Mouse (Mus musculus) subcutaneous adipose tissue, adult 2 months (tissue): ENCODE results near the gene Gm11567. TPM values are rescaled to one million over a fixed set of nuclear protein-coding genes. Genes with fewer than 3 reads are reported as not detected.

Experiments used
- polyA plus RNA-seq: library from polyadenylated mRNA; depleted of rRNA; stranded (reverse); fragments of >200 nt; gene quantifications from 2 replicates; pipeline ENCODE4 v1.2.3, GENCODE M21; 2012; ENCODE audit warnings: low replicate concordance; rRNA removed

The Gm11567 gene
- not detected in 2 replicates for polyA plus RNA-seq

GRCm38 (mm10) chr11:99878887-99879286 is at the start of gene Gm11567:
Gm11567 (plus strand) TSS chr11:99879187.

GRCm38 (mm10) chr11:99837966-99838365 is 41.0 kb upstream of the Gm11567 start, which contains the start of gene 2300003K06Rik:
2300003K06Rik (minus strand) TSS chr11:99838066.

GRCm38 (mm10) chr11:99851508-99851907 is 27.5 kb upstream of the Gm11567 start, which contains the start of gene Krtap4-16:
Krtap4-16 (minus strand) TSS chr11:99851608.

GRCm38 (mm10) chr11:99857617-99858016 is 21.4 kb upstream of the Gm11567 start, which contains the start of gene Gm11568:
Gm11568 (plus strand) TSS chr11:99857917.

GRCm38 (mm10) chr11:99864176-99864575 is 14.8 kb upstream of the Gm11567 start, which contains the start of gene Gm11559:
Gm11559 (plus strand) TSS chr11:99864476.

GRCm38 (mm10) chr11:99873089-99873488 is 5.9 kb upstream of the Gm11567 start, which contains the start of gene Krtap9-1:
Krtap9-1 (plus strand) TSS chr11:99873389.

GRCm38 (mm10) chr11:99907620-99908019 is 28.6 kb downstream of the Gm11567 start, which contains the start of gene Krtap31-1:
Krtap31-1 (plus strand) TSS chr11:99907920.

GRCm38 (mm10) chr11:99914451-99914850 is 35.5 kb downstream of the Gm11567 start, which contains the start of gene Gm11565:
Gm11565 (plus strand) TSS chr11:99914751.

Other genes with a start within 250 kb of the Gm11567 start
- not detected in 2 replicates for gene Krtap4-2, start 244.1 kb upstream of the Gm11567 start, polyA plus RNA-seq
- not detected in 2 replicates for gene Krtap4-7, start 235.1 kb upstream of the Gm11567 start, polyA plus RNA-seq
- gene Gm11555, start 229.0 kb upstream of the Gm11567 start, polyA plus RNA-seq = not detected in 2 replicates
- gene Gm11563, start 220.2 kb upstream of the Gm11567 start, polyA plus RNA-seq = not detected in 2 replicates
- gene Krtap4-6, start 213.2 kb upstream of the Gm11567 start, polyA plus RNA-seq = not detected in 2 replicates
- not detected in 2 replicates for gene Gm14190, start 188.4 kb upstream of the Gm11567 start, polyA plus RNA-seq
- not detected in 2 replicates for gene Gm14180, start 144.9 kb upstream of the Gm11567 start, polyA plus RNA-seq
- not detected in 2 replicates for gene Gm11595, start 106.3 kb upstream of the Gm11567 start, polyA plus RNA-seq
- gene Krtap4-8, start 98.5 kb upstream of the Gm11567 start, polyA plus RNA-seq = not detected in 2 replicates
- not detected in 2 replicates for gene Krtap4-9, start 94.0 kb upstream of the Gm11567 start, polyA plus RNA-seq
- not detected in 2 replicates for gene Gm11596, start 85.7 kb upstream of the Gm11567 start, polyA plus RNA-seq
- gene Gm11569, start 80.3 kb upstream of the Gm11567 start, polyA plus RNA-seq = not detected in 2 replicates
- not detected in 2 replicates for gene Gm11554, start 74.7 kb upstream of the Gm11567 start, polyA plus RNA-seq
- not detected in 2 replicates for gene Krtap4-13, start 69.3 kb upstream of the Gm11567 start, polyA plus RNA-seq
- gene Gm11564, start 63.5 kb upstream of the Gm11567 start, polyA plus RNA-seq = not detected in 2 replicates
- gene 2300003K06Rik, start 41.1 kb upstream of the Gm11567 start, polyA plus RNA-seq = not detected in 2 replicates
- gene Krtap4-16, start 27.6 kb upstream of the Gm11567 start, polyA plus RNA-seq = not detected in 2 replicates
- gene Gm11568, start 21.3 kb upstream of the Gm11567 start, polyA plus RNA-seq = not detected in 2 replicates
- not detected in 2 replicates for gene Gm11559, start 14.7 kb upstream of the Gm11567 start, polyA plus RNA-seq
- not detected in 2 replicates for gene Krtap9-1, start 5.8 kb upstream of the Gm11567 start, polyA plus RNA-seq
- gene Krtap31-1, start 28.7 kb downstream of the Gm11567 start, polyA plus RNA-seq = not detected in 2 replicates
- not detected in 2 replicates for gene Gm11565, start 35.6 kb downstream of the Gm11567 start, polyA plus RNA-seq
- gene Krtap31-2, start 57.1 kb downstream of the Gm11567 start, polyA plus RNA-seq = not detected in 2 replicates
- gene Krtap9-5, start 69.3 kb downstream of the Gm11567 start, polyA plus RNA-seq = not detected in 2 replicates
- not detected in 2 replicates for gene Krtap29-1, start 99.9 kb downstream of the Gm11567 start, polyA plus RNA-seq
- gene Krtap16-1, start 107.4 kb downstream of the Gm11567 start, polyA plus RNA-seq = not detected in 2 replicates
- gene Krtap17-1, start 114.8 kb downstream of the Gm11567 start, polyA plus RNA-seq = 2.2 TPM in 1 of 2 replicates, not detected in the other
- gene Krt33a, start 137.0 kb downstream of the Gm11567 start, polyA plus RNA-seq = 0.06 TPM in 2 replicates
- not detected in 2 replicates for gene Krt33b, start 150.7 kb downstream of the Gm11567 start, polyA plus RNA-seq
- not detected in 2 replicates for gene Krt34, start 162.4 kb downstream of the Gm11567 start, polyA plus RNA-seq
- not detected in 2 replicates for gene Krt31, start 171.4 kb downstream of the Gm11567 start, polyA plus RNA-seq
- gene Krt32, start 209.0 kb downstream of the Gm11567 start, polyA plus RNA-seq = not detected in 2 replicates
- gene Krt35, start 217.1 kb downstream of the Gm11567 start, polyA plus RNA-seq = not detected in 2 replicates
- 2.0 and 2.9 TPM in 2 replicates for gene Krt36, start 226.4 kb downstream of the Gm11567 start, polyA plus RNA-seq
- gene Krt13, start 242.4 kb downstream of the Gm11567 start, polyA plus RNA-seq = 0.49 TPM in 1 of 2 replicates, not detected in the other